Mouse (Mus musculus) lung, embryonic 14.5 days (tissue): ENCODE results near the gene Slc12a3. TPM values are rescaled to one million over a fixed set of nuclear protein-coding genes. Genes with fewer than 3 reads are reported as not detected.

Source experiments
- ATAC-seq: fragments of 200-750 bp; cut with Nextera tagmentation; 2 replicates; pipeline ENCODE4 v1.8.0; 2017; ENCODE audit warnings: mild to moderate bottlenecking, moderate TSS enrichment, moderate library complexity; ENCODE audit not compliant: insufficient read depth
- DNase-seq: peaks from one replicate; pipeline ENCODE4 v3.0.0-alpha.2; 2015
- H3K27ac ChIP-seq: fragments of 300-500 bp; sonication (generic); 2 replicates; pipeline ENCODE4 v1.5.1; 2014; ENCODE audit warnings: low read depth, mild to moderate bottlenecking, moderate library complexity
- H3K27me3 ChIP-seq: fragments of 300-500 bp; sonication (generic); 2 replicates; pipeline ENCODE4 v1.6.1; 2014; ENCODE audit warnings: low read length, control low read depth; ENCODE audit not compliant: insufficient read depth
- H3K36me3 ChIP-seq: fragments of 300-500 bp; sonication (generic); 2 replicates; pipeline ENCODE4 v1.6.1; 2014; ENCODE audit warnings: control low read depth; ENCODE audit not compliant: insufficient read depth
- H3K4me1 ChIP-seq: fragments of 300-500 bp; sonication (generic); 2 replicates; pipeline ENCODE4 v1.6.1; 2014; ENCODE audit warnings: antibody characterized with exemption, control low read depth; ENCODE audit not compliant: insufficient read depth
- H3K4me2 ChIP-seq: fragments of 300-500 bp; sonication (generic); 2 replicates; pipeline ENCODE4 v1.6.1; 2014; ENCODE audit warnings: mild to moderate bottlenecking
- H3K4me3 ChIP-seq: fragments of 300-500 bp; sonication (generic); 2 replicates; pipeline ENCODE4 v1.5.1; 2014; ENCODE audit warnings: low read depth, low read length
- H3K9ac ChIP-seq: fragments of 300-500 bp; sonication (generic); 2 replicates; pipeline ENCODE4 v1.6.1; 2014
- H3K9me3 ChIP-seq: fragments of 300-500 bp; sonication (generic); 2 replicates; pipeline ENCODE4 v1.6.1; 2016; ENCODE audit warnings: low read depth, low read length, control low read depth
- CTCF ChIP-seq: IDR thresholded peaks from 2 replicates; pipeline ENCODE4 v1.5.1; 2016; ENCODE audit warnings: antibody characterized with exemption, low read depth
- WGBS: fragments of 180-500 bp; shearing (Covaris S2); extraction: QIAGEN DNeasy Blood & Tissue Kit; methylation state at CpG from one replicate; pipeline ENCODE4 v1.1.7; 2014; 5-methylcytosine and 5-hydroxymethylcytosine counted together
- polyA plus RNA-seq: library from polyadenylated mRNA; unstranded; fragments of >200 nt; fragmentation: Nextera tagmentation; extraction: Ambion mirVana; gene quantifications from 2 replicates; pipeline ENCODE4 v1.2.1, GENCODE M21; 2014

The Slc12a3 gene
- polyA plus RNA-seq, 1 experiment from 2014 or later: not detected

DNA sequence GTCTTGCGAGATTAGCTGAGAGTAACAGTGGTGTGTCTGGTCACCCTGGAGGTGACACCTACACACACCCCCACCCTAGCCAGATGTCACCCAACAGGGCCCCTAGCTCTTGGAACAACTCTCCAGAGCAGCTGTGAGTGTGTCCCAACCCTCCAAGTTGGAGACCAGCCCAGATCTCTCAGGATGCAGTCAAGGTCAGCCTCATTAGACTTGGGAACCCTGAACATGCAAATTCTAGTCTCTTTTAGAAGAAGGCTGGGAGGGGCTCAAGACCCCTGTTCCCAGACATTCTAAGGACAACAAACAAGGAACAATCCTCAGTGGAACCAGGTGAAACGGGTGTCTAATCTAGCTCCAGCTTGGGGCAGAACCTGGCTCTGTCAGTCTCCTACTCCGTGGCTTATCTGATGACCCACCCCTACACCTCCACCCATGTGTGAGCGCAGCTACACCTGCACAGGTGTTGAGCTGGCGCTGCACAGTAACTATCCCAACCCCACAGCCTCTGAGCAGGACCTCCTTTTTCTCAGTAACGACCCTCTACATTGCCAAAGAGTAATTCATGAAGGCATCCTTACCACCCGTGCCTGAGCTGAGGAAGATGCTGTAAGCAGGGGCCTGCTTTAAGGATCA, 33.7 kb downstream of the Slc12a3 start:
- Histone ChIP-seq H3K9me3 (no peaks in the 10 kb centered on the region), H3K4me3 (no peak overlapping the region), H3K27me3 (no peaks in the 10 kb centered on the region), H3K27ac (no peak overlapping the region), H3K4me1 (peaks cover 14% of the 10 kb centered on the region), H3K36me3 (no peaks in the 10 kb centered on the region), H3K4me2 (no peak overlapping the region), H3K9ac (no peak overlapping the region)
- no peak for TF ChIP-seq CTCF
- DNase-seq (peak; percentile 68), ATAC-seq (peak; percentile 58)
- 66% methylated on average over 7 of the region's 7 CpGs for WGBS

DNA sequence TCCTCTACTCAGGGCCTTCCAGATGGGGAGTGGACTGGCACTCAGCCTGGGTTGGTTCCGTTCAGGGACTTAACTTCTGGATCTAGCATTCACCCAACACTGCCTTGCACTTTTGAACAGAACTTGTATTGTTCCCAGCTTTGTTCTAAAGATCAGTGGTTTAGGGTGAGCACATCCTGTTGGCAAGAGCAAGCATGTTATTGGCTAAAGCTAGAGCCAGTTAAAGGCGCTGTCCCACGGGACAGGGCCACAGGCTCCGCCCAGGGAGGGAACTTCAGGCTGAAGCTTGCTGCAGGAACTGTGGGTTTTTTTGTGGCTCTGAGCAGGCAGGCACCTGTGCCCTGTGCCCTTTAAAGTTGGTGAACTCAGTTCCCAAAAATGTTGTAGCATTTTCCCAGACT, 34.3 kb downstream of the Slc12a3 start:
- Histone ChIP-seq H3K27me3 (no peaks in the 10 kb centered on the region), H3K27ac (no peak overlapping the region), H3K9me3 (no peaks in the 10 kb centered on the region), H3K36me3 (no peaks in the 10 kb centered on the region), H3K4me2 (no peak overlapping the region), H3K4me3 (no peak overlapping the region), H3K4me1 (peaks cover 13% of the 10 kb centered on the region), H3K9ac (no peak overlapping the region)
- TF ChIP-seq CTCF: no peak
- DNase-seq (peak; percentile 74), ATAC-seq (peak; percentile 53; the same call in 1 of the 2 replicates)
- WGBS: 45% methylated on average over 4 of the region's 4 CpGs

DNA sequence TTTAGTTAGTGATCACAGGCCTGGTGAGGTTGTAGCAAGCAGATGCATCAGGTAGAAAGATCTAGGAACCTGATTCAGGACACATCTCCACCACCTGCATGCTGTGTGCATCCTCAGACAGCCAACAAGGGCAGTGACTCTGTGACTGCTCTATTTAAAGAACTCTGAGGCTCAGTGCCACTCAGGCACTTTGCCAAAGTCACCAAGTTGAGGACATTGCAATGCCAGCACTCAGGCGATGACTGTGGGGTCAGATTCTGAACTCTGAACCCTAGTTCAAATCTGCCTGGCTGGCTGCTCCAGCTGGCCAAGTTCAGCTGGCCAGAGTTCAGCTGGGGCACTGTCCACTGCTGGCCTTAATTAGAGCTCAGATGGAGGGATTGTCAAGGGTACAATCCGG, 34.9 kb downstream of the Slc12a3 start:
- Histone ChIP-seq H3K27ac (no peak overlapping the region), H3K4me3 (no peak overlapping the region), H3K9ac (no peak overlapping the region), H3K9me3 (no peaks in the 10 kb centered on the region), H3K36me3 (no peaks in the 10 kb centered on the region), H3K4me2 (no peak overlapping the region), H3K27me3 (no peaks in the 10 kb centered on the region), H3K4me1 (peaks cover 10% of the 10 kb centered on the region)
- DNase-seq: no peak
- 82% methylated on average over 2 of the region's 2 CpGs for WGBS
- ATAC-seq: no peak
- no peak for TF ChIP-seq CTCF

DNA sequence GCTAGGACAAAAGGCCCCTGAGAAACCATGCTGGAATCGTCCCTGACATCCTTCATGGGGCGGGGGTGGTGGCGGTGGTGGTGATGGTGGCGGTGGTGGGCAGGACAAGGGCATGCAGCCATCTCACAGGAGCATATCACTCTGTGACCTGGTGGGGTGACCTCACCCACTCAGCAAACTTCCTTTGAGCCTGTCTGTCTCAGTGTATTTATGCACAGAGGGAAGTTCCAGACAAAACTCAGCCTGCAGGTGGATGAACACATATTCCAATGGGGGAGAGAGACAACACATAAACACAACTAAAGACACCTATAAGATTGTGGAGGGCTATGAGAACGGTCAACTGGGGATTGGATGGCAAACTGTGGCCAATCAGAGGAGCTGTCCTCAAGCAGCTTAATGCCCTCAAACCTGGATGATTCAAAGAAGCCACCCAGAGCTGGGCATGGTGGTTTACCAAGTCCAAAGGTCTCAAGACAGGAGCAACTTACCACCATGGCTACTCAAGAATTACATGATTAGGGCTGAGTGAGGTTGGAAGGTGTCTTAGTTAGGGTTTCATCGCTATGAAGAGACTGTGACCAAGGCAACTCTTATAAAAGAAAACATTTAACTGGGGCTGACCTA, 35.8 kb downstream of the Slc12a3 start:
- 81% methylated on average over 6 of the region's 6 CpGs for WGBS
- Histone ChIP-seq H3K4me2 (no peak overlapping the region), H3K27me3 (no peaks in the 10 kb centered on the region), H3K4me3 (no peak overlapping the region), H3K9ac (no peak overlapping the region), H3K27ac (no peak overlapping the region), H3K4me1 (peaks cover 7% of the 10 kb centered on the region; the same call in 1 of the 2 replicates), H3K36me3 (no peaks in the 10 kb centered on the region), H3K9me3 (no peaks in the 10 kb centered on the region)
- DNase-seq (no peak), ATAC-seq (no peak)
- TF ChIP-seq CTCF: no peak

DNA sequence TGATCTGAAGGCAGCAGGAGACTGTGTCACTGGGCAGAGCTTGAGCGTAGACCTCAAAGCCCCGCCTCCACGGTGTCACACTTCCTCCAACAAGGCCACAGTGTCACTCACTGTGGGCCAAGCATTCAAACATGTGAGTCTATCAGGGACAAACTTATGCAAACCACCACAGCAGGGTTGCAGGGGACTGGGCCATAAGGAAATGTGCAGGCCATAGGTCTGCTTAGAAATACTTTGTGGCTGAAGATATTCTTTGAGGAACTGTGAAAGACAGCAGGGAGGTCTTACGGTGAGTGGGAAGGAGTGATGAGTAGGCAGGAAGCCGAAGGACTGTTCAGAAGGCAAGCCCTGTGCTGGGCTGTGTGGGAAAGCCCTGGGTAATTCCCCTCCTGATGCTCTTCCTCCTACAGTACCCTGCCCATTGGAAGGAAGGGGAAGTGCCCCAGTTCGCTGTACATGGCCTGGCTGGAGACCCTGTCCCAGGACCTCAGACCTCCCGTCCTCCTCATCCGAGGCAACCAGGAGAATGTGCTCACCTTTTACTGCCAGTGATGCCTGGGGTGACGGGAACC, 36.5 kb downstream of the Slc12a3 start:
- DNase-seq (peak; percentile 8), ATAC-seq (no peak)
- no peak overlapping the region for H3K4me2 ChIP-seq
- no peaks in the 10 kb centered on the region for H3K27me3 ChIP-seq
- WGBS: 81% methylated on average over 9 of the region's 9 CpGs
- no peak overlapping the region for H3K4me3 ChIP-seq
- no peak for TF ChIP-seq CTCF
- no peaks in the 10 kb centered on the region for H3K36me3 ChIP-seq
- H3K9me3 ChIP-seq: no peaks in the 10 kb centered on the region
- peaks cover 7% of the 10 kb centered on the region; the same call in 1 of the 2 replicates for H3K4me1 ChIP-seq
- no peak overlapping the region for H3K27ac ChIP-seq
- H3K9ac ChIP-seq: no peak overlapping the region

DNA sequence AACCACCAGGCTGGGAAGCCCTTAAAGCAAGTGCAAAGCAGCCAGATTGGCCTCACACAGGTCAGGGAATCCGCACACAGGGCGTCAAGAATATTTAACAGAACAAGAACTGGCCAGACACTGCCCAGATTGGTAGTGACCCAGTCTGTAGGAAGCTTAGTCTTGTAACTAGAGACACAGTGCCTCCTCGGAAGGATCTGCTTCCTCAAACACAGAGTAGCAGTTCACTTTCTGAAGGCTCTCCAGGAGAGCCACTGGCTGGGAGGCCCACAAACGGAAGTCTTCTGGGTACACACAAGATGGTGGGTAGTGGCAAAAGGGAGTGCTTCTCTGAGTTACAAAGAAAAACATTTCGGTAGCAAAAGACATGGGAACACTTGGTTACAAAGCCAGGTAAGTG, 41.8 kb downstream of the Slc12a3 start:
- Histone ChIP-seq H3K9me3 (no peaks in the 10 kb centered on the region), H3K36me3 (no peaks in the 10 kb centered on the region), H3K9ac (no peak overlapping the region), H3K4me3 (no peak overlapping the region), H3K4me2 (no peak overlapping the region), H3K27ac (no peak overlapping the region), H3K4me1 (0 out of 2 replicates have a peak, but pooled peaks cover 3% of the 10 kb centered on the region), H3K27me3 (no peaks in the 10 kb centered on the region)
- DNase-seq (no peak), ATAC-seq (no peak)
- TF ChIP-seq CTCF: no peak
- 79% methylated on average over 5 of the region's 5 CpGs for WGBS

- WGBS: 82% methylated on average over 6 of the region's 6 CpGs
- no peak for TF ChIP-seq CTCF
- Histone ChIP-seq H3K27ac (no peak overlapping the region), H3K4me2 (no peak overlapping the region), H3K9me3 (no peaks in the 10 kb centered on the region), H3K9ac (no peak overlapping the region), H3K36me3 (no peaks in the 10 kb centered on the region), H3K4me3 (no peak overlapping the region), H3K4me1 (peaks cover 8% of the 10 kb centered on the region; the same call in 1 of the 2 replicates), H3K27me3 (no peaks in the 10 kb centered on the region)
- DNase-seq (no peak), ATAC-seq (no peak)
These were observed 44.1 kb downstream of the Slc12a3 start for GRCm38 (mm10) chr8:94372955-94373599.
